Mouse (Mus musculus): ENCODE measurements around the gene Ddx54. TPM values are rescaled to one million over a fixed set of nuclear protein-coding genes. Genes with fewer than 3 reads are reported as not detected.

The Ddx54 gene
- polyA plus RNA-seq, 1 experiment from 2014 or later = 29.8 TPM

DNA sequence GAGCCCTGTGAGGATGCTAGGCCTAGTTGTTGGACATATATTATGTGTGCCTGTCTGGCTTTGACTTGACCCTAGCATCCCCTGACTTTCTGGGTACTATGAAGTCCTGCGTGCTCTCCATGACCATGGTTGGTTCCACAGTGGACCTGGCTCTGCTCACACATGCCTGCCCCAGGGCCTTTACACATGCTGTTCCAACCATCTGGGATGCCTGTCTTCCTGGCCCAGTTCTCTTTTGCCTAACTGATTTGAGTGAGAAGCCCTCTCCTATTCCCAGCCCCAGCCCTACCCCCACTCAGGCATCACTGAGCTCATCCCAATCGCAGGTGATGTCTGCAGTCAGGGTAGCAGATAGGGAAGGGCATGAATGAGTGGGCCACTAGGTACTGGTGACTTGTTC, 41.3 kb downstream of the Ddx54 start:
- H3K27me3 ChIP-seq (ENCODE audit: control insufficient read depth, insufficient read depth, low read length) = peaks cover 25% of the 10 kb centered on the region

DNA sequence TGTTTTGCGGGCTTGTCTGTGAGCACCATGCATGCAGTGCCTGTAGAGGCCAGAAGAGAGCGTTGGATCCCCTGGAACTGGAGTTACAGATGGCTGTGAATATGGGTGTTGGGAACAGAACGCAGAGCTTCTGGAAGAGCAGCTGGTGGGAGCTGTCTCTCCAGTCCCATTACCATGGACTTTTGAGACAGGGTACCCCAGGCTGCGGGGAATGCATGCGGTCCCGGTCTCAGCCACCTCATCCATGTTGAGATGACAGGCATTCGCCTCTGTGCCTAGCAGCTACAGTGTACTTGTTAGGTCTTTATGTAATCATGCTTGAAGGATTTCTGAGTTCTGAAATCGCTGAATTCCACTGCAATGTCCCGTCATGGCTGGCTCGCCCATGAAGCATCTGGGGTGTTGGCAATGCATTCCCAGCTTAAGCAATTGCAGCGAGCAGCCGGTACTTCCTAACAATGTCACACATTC, 43.8 kb downstream of the Ddx54 start:
- Histone ChIP-seq H3K36me3 (replicated peaks; ENCODE audit: control insufficient read depth, insufficient read depth) (no peaks in the 10 kb centered on the region), H3K4me1 (replicated peaks; ENCODE audit: control insufficient read depth, insufficient read depth, low read length) (0 out of 2 replicates have a peak, but pooled peaks cover 3% of the 10 kb centered on the region), H3K27ac (no peak overlapping the region), H3K27me3 (ENCODE audit: control insufficient read depth, insufficient read depth, low read length) (peaks cover under 1% of the 10 kb centered on the region; the same call in 1 of the 2 replicates), H3K9ac (no peak overlapping the region), H3K4me2 (replicated peaks) (no peak overlapping the region), H3K9me3 (ENCODE audit: control insufficient read depth, low read length) (no peaks in the 10 kb centered on the region), H3K4me3 (replicated peaks; ENCODE audit: low read length) (no peak overlapping the region)
- 88% methylated on average over 12 of the region's 12 CpGs for WGBS
- no peak for ATAC-seq (ENCODE audit: low FRiP score)
- no peak for DNase-seq (ENCODE audit: low spot score)

More for the DNA sequence above, 41.3 kb downstream of the Ddx54 start:
- no peak overlapping the region for H3K4me2 ChIP-seq (replicated peaks)
- H3K4me1 ChIP-seq (replicated peaks; ENCODE audit: control insufficient read depth, insufficient read depth, low read length) = 0 out of 2 replicates have a peak, but pooled peaks cover under 1% of the 10 kb centered on the region
- DNase-seq (ENCODE audit: low spot score) (no peak), ATAC-seq (ENCODE audit: low FRiP score) (no peak)
- no peaks in the 10 kb centered on the region for H3K36me3 ChIP-seq (replicated peaks; ENCODE audit: control insufficient read depth, insufficient read depth)
- no peak overlapping the region for H3K27ac ChIP-seq
- no peaks in the 10 kb centered on the region for H3K9me3 ChIP-seq (ENCODE audit: control insufficient read depth, low read length)
- no peak overlapping the region for H3K9ac ChIP-seq
- no peak overlapping the region for H3K4me3 ChIP-seq (replicated peaks; ENCODE audit: low read length)
- 78% methylated on average over 2 of the region's 2 CpGs for WGBS

DNA sequence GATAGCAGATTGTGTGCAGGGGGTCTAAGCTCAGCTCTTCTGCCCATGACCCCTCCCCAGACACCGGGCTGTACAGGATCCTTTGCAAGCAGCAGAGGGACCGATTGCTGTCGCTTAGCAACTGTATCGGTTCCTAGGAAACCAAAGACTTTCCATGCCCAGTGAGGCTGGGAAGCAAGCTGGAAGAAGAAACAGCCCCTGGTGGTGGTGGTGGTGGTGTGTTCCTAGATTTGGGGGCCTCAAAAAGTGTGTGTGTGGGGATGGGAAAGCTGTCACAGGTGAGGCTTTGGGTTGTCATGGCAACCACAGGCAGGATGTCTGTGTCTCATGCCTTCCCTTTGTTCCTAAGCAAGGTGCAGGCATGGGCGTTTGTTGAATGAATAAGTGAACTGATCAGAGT, 48.3 kb downstream of the Ddx54 start:
- ATAC-seq (ENCODE audit: low FRiP score) (peak; percentile 69), DNase-seq (ENCODE audit: low spot score) (peak; percentile 42)
- H3K27ac ChIP-seq = peak overlapping the region; percentile 70
- no peaks in the 10 kb centered on the region for H3K36me3 ChIP-seq (replicated peaks; ENCODE audit: control insufficient read depth, insufficient read depth)
- H3K4me2 ChIP-seq (replicated peaks) = no peak overlapping the region
- H3K27me3 ChIP-seq (ENCODE audit: control insufficient read depth, insufficient read depth, low read length) = no peaks in the 10 kb centered on the region
- H3K9ac ChIP-seq = 0 out of 2 replicates have a peak overlapping the region, but pooled peaks have one; percentile 24
- WGBS = 23% methylated on average over 5 of the region's 5 CpGs
- H3K4me1 ChIP-seq (replicated peaks; ENCODE audit: control insufficient read depth, insufficient read depth, low read length) = 0 out of 2 replicates have a peak, but pooled peaks cover 3% of the 10 kb centered on the region
- H3K4me3 ChIP-seq (replicated peaks; ENCODE audit: low read length) = no peak overlapping the region
- H3K9me3 ChIP-seq (ENCODE audit: control insufficient read depth, low read length) = no peaks in the 10 kb centered on the region

DNA sequence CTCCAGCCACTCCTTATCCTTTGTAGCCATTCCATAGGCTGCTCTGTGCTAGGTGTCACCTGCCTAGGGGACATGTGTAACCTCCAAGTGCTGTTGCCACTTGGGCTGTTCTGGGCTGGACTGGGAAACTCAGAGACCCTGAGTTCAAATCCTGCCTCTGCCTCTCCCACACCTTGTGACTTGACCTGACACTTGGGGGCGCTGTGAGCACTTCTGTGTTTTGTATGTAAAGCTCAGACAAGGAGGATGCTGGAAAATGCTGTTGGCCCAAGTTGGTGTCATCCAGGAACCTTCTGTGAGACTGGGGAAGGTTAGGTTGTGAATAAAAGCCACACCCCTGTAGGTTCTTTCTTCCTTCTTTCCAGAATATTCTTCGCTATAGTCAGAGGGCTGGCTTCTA, 52.3 kb downstream of the Ddx54 start:
- Histone ChIP-seq H3K9me3 (ENCODE audit: control insufficient read depth, low read length) (no peaks in the 10 kb centered on the region), H3K36me3 (replicated peaks; ENCODE audit: control insufficient read depth, insufficient read depth) (no peaks in the 10 kb centered on the region), H3K4me1 (replicated peaks; ENCODE audit: control insufficient read depth, insufficient read depth, low read length) (0 out of 2 replicates have a peak, but pooled peaks cover 3% of the 10 kb centered on the region), H3K4me2 (replicated peaks) (no peak overlapping the region), H3K4me3 (replicated peaks; ENCODE audit: low read length) (no peak overlapping the region), H3K27me3 (ENCODE audit: control insufficient read depth, insufficient read depth, low read length) (no peaks in the 10 kb centered on the region), H3K27ac (no peak overlapping the region), H3K9ac (no peak overlapping the region)
- DNase-seq (ENCODE audit: low spot score) (no peak), ATAC-seq (ENCODE audit: low FRiP score) (no peak)
- 64% methylated on average over 2 of the region's 2 CpGs for WGBS

DNA sequence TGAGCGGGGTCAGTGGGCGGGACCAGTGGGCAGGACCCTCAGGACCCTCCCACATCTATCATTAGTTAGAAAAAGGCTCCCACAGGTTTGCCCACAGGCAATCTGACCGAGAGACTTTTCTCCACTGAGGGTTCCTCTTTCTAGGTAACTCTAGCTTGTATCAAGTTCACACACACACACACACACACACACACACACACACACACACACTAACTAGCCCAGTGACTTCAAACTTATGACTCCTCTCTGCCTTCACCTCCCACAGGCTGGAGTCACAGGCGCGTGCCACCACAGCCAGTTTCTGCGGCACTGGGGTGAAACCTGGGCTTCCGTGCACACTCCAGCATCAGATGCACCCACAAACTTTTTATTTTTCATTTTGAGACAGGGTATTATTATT, 56.2 kb downstream of the Ddx54 start:
- 74% methylated on average over 7 of the region's 7 CpGs for WGBS
- no peak for ATAC-seq (ENCODE audit: low FRiP score)
- no peak overlapping the region for H3K4me2 ChIP-seq (replicated peaks)

DNA sequence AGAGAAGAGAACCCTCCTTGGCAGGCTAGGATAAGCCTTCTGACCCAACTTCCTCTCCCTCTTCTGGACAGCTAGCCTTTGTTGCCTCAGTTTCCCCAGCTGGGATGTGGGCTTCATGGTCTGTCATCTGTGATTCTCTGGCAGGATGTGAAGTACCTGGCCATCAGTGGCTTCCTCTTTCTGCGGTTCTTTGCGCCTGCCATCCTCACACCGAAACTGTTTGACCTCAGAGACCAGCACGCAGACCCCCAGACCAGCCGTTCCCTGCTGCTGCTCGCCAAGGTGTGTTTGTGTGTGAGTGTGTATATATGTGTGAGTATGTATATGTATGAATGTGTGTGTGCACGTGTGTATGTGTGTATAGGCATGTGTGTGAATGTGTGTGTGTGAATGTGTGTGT, 57.6 kb downstream of the Ddx54 start:
- Histone ChIP-seq H3K9ac (no peak overlapping the region), H3K4me3 (replicated peaks; ENCODE audit: low read length) (no peak overlapping the region), H3K27ac (no peak overlapping the region), H3K4me2 (replicated peaks) (no peak overlapping the region), H3K9me3 (ENCODE audit: control insufficient read depth, low read length) (no peaks in the 10 kb centered on the region), H3K36me3 (replicated peaks; ENCODE audit: control insufficient read depth, insufficient read depth) (no peaks in the 10 kb centered on the region), H3K27me3 (ENCODE audit: control insufficient read depth, insufficient read depth, low read length) (no peaks in the 10 kb centered on the region), H3K4me1 (replicated peaks; ENCODE audit: control insufficient read depth, insufficient read depth, low read length) (no peaks in the 10 kb centered on the region)
- DNase-seq (ENCODE audit: low spot score) = no peak
- ATAC-seq (ENCODE audit: low FRiP score) = no peak
- 89% methylated on average over 7 of the region's 7 CpGs for WGBS

More for the DNA sequence above, 56.2 kb downstream of the Ddx54 start:
- Histone ChIP-seq H3K4me1 (replicated peaks; ENCODE audit: control insufficient read depth, insufficient read depth, low read length) (no peaks in the 10 kb centered on the region), H3K27me3 (ENCODE audit: control insufficient read depth, insufficient read depth, low read length) (no peaks in the 10 kb centered on the region), H3K27ac (no peak overlapping the region), H3K36me3 (replicated peaks; ENCODE audit: control insufficient read depth, insufficient read depth) (no peaks in the 10 kb centered on the region), H3K9ac (no peak overlapping the region), H3K4me3 (replicated peaks; ENCODE audit: low read length) (no peak overlapping the region), H3K9me3 (ENCODE audit: control insufficient read depth, low read length) (no peaks in the 10 kb centered on the region)
- no peak for DNase-seq (ENCODE audit: low spot score)

- 83% methylated on average over 3 of the region's 3 CpGs for WGBS
- Histone ChIP-seq H3K4me2 (replicated peaks) (no peak overlapping the region), H3K27me3 (ENCODE audit: control insufficient read depth, insufficient read depth, low read length) (no peaks in the 10 kb centered on the region), H3K4me3 (replicated peaks; ENCODE audit: low read length) (no peak overlapping the region), H3K4me1 (replicated peaks; ENCODE audit: control insufficient read depth, insufficient read depth, low read length) (no peaks in the 10 kb centered on the region), H3K9me3 (ENCODE audit: control insufficient read depth, low read length) (no peaks in the 10 kb centered on the region), H3K36me3 (replicated peaks; ENCODE audit: control insufficient read depth, insufficient read depth) (no peaks in the 10 kb centered on the region), H3K27ac (no peak overlapping the region), H3K9ac (no peak overlapping the region)
- ATAC-seq (ENCODE audit: low FRiP score) (no peak), DNase-seq (ENCODE audit: low spot score) (no peak)
Observed at GRCm38 (mm10) chr5:120671865-120672264, 59.3 kb downstream of the Ddx54 start.

DNA sequence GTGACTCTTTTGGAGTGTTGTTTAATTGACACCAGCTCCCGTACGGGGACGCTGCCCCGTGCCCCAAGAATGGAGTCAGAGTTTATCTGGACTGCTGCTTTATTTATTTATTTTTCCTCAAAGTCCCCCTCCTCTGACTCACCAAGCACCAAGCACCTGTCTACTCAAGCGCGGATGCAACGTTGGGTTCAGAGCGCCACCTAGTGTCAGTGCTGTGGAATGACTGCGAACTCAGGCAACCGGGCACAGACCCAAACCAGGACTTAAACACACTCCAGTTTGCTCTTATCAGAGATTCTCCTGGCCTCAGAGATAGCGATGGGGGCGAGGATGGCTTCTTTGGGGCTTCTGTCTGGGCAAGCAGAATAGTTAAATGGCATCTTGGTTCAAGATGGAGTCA, 61.1 kb downstream of the Ddx54 start:
- Histone ChIP-seq H3K4me3 (replicated peaks; ENCODE audit: low read length) (no peak overlapping the region), H3K36me3 (replicated peaks; ENCODE audit: control insufficient read depth, insufficient read depth) (no peaks in the 10 kb centered on the region), H3K27ac (no peak overlapping the region), H3K4me1 (replicated peaks; ENCODE audit: control insufficient read depth, insufficient read depth, low read length) (no peaks in the 10 kb centered on the region), H3K9ac (no peak overlapping the region), H3K27me3 (ENCODE audit: control insufficient read depth, insufficient read depth, low read length) (no peaks in the 10 kb centered on the region), H3K9me3 (ENCODE audit: control insufficient read depth, low read length) (no peaks in the 10 kb centered on the region), H3K4me2 (replicated peaks) (no peak overlapping the region)
- no peak for ATAC-seq (ENCODE audit: low FRiP score)
- 14% methylated on average over 12 of the region's 12 CpGs for WGBS
- peak; percentile 83 for DNase-seq (ENCODE audit: low spot score)

- H3K4me2 ChIP-seq (replicated peaks) = peak overlapping the region; percentile 13; the same call in 1 of the 2 replicates
- no peaks in the 10 kb centered on the region for H3K27me3 ChIP-seq (ENCODE audit: control insufficient read depth, insufficient read depth, low read length)
- no peaks in the 10 kb centered on the region for H3K36me3 ChIP-seq (replicated peaks; ENCODE audit: control insufficient read depth, insufficient read depth)
- H3K9me3 ChIP-seq (ENCODE audit: control insufficient read depth, low read length) = no peaks in the 10 kb centered on the region
- H3K4me3 ChIP-seq (replicated peaks; ENCODE audit: low read length) = no peak overlapping the region
- ATAC-seq (ENCODE audit: low FRiP score) = 0 out of 2 replicates have a peak, but pooled peaks have one; percentile 19
- 26% methylated on average over 21 of the region's 21 CpGs for WGBS
- peaks cover 3% of the 10 kb centered on the region; the same call in 1 of the 2 replicates for H3K4me1 ChIP-seq (replicated peaks; ENCODE audit: control insufficient read depth, insufficient read depth, low read length)
- H3K27ac ChIP-seq = no peak overlapping the region
- DNase-seq (ENCODE audit: low spot score) = peak; percentile 42
- no peak overlapping the region for H3K9ac ChIP-seq
Observed at GRCm38 (mm10) chr5:120674229-120675145, 61.9 kb downstream of the Ddx54 start.
